ENCODE assay signal across 18 mouse cellular contexts in genomic region chr1:186277981-186278634, GRCm38 (mm10).
A peak's percentile ranks its signal among the peaks of the same experiment; 100 is the strongest.
DNase-seq lines count a peak whose midpoint lies in the region; ATAC-seq lines count a peak whose summit lies in the region.
"Had no signal": no experiment of that assay in that cellular context is flagged by ENCODE, and none has a peak within 500 bp of the region (broad histone marks: within the 10 kb centered on the region; RNA-seq: fewer than 3 reads in every experiment).

No protein-coding gene starts in this region.

- ATAC-seq in lung, embryonic 16.5 days (ENCODE audit: low read depth): no peak
- ATAC-seq in forebrain, embryonic 16.5 days: peak; percentile 79
- ATAC-seq in neural tube, embryonic 14.5 days (ENCODE audit: low read depth): no peak

- intact Hi-C loops in heart, postnatal 36 days (cut with DNase I): no loop called here

- peaks cover 6% of the 10 kb centered on the region; the same call in 1 of the 2 replicates for H3K4me1 ChIP-seq in lung, embryonic 16.5 days (replicated peaks; ENCODE audit: control insufficient read depth, insufficient read depth, low read length)
- H3K4me1 ChIP-seq in forebrain, embryonic 10.5 days: peaks cover 13% of the 10 kb centered on the region
- peaks cover 6% of the 10 kb centered on the region for H3K4me1 ChIP-seq in forebrain, embryonic 16.5 days (replicated peaks; ENCODE audit: control insufficient read depth, insufficient read depth, low read length)
- no peaks in the 10 kb centered on the region for H3K4me1 ChIP-seq in neural tube, embryonic 14.5 days (ENCODE audit: control insufficient read depth, insufficient read depth, low read length)
- H3K4me1 ChIP-seq: embryonic facial prominence, embryonic 13.5 days had no signal

- WGBS in lung, embryonic 16.5 days: 55% methylated on average over 11 of the region's 11 CpGs
- WGBS in forebrain, embryonic 10.5 days: 69% methylated on average over 11 of the region's 11 CpGs
- 6% methylated on average over 11 of the region's 11 CpGs for whole genome bisulfite sequencing in forebrain, embryonic 16.5 days
- 40% methylated on average over 11 of the region's 11 CpGs for WGBS in neural tube, embryonic 14.5 days

- H3K4me3 ChIP-seq in lung, embryonic 16.5 days (ENCODE audit: low read length): no peak overlapping the region
- H3K4me3 ChIP-seq in forebrain, embryonic 10.5 days: no peak overlapping the region
- H3K4me3 ChIP-seq in forebrain, embryonic 16.5 days (replicated peaks; ENCODE audit: low read length): peak overlapping the region; percentile 25
- H3K4me3 ChIP-seq in neural tube, embryonic 14.5 days (ENCODE audit: low read depth, low read length): no peak overlapping the region; the same call in 1 of the 2 replicates
- H3K4me3 ChIP-seq: embryonic facial prominence, embryonic 13.5 days had no signal

- no peaks in the 10 kb centered on the region for H3K36me3 ChIP-seq in lung, embryonic 16.5 days (ENCODE audit: control insufficient read depth, insufficient read depth, low read length)
- H3K36me3 ChIP-seq in forebrain, embryonic 10.5 days (replicated peaks): no peaks in the 10 kb centered on the region
- no peaks in the 10 kb centered on the region for H3K36me3 ChIP-seq in forebrain, embryonic 16.5 days (ENCODE audit: control insufficient read depth, insufficient read depth)
- no peaks in the 10 kb centered on the region for H3K36me3 ChIP-seq in neural tube, embryonic 14.5 days (ENCODE audit: control insufficient read depth, insufficient read depth, low read length)
- H3K36me3 ChIP-seq: embryonic facial prominence, embryonic 13.5 days had no signal

- no peak overlapping the region for H3K27ac ChIP-seq in lung, embryonic 16.5 days (ENCODE audit: low read length)
- no peak overlapping the region for H3K27ac ChIP-seq in forebrain, embryonic 10.5 days
- peak overlapping the region; percentile 29 for H3K27ac ChIP-seq in forebrain, embryonic 16.5 days (ENCODE audit: low read length)
- H3K27ac ChIP-seq in neural tube, embryonic 14.5 days (ENCODE audit: low read depth, low read length): no peak overlapping the region
- H3K27ac ChIP-seq: embryonic facial prominence, embryonic 13.5 days; liver, embryonic 14.5 days; macrophage; stomach, postnatal 0 days had no signal

- H3K4me2 ChIP-seq in lung, embryonic 16.5 days (ENCODE audit: low read depth, low read length): peak overlapping the region; percentile 33; the same call in 1 of the 2 replicates
- H3K4me2 ChIP-seq in forebrain, embryonic 16.5 days (ENCODE audit: low read length): peak overlapping the region; percentile 57
- peak overlapping the region; percentile 24 for H3K4me2 ChIP-seq in neural tube, embryonic 14.5 days (ENCODE audit: low read depth, low read length)
- H3K4me2 ChIP-seq: embryonic facial prominence, embryonic 13.5 days; heart, embryonic 11.5 days had no signal

- H3K27me3 ChIP-seq in lung, embryonic 16.5 days (ENCODE audit: control insufficient read depth, insufficient read depth, low read depth, low read length): no peaks in the 10 kb centered on the region
- H3K27me3 ChIP-seq in forebrain, embryonic 10.5 days (ENCODE audit: poor library complexity, severe bottlenecking): no peaks in the 10 kb centered on the region
- H3K27me3 ChIP-seq in forebrain, embryonic 16.5 days (replicated peaks; ENCODE audit: control insufficient read depth, insufficient read depth, low read length): no peaks in the 10 kb centered on the region
- no peaks in the 10 kb centered on the region for H3K27me3 ChIP-seq in neural tube, embryonic 14.5 days (ENCODE audit: control insufficient read depth, insufficient read depth, low read length)
- H3K27me3 ChIP-seq: embryonic facial prominence, embryonic 13.5 days had no signal

- DNase-seq in lung, postnatal 14 days: no peak
- DNase-seq in forebrain, embryonic 10.5 days (ENCODE audit: extremely low spot score, low spot score): peak; percentile 14
- no peak for DNase-seq in cerebellum, adult 18-20 months
- no peak for DNase-seq in left cerebral cortex, adult 18-20 months (ENCODE audit: low spot score in 2 of 2)
- DNase-seq in heart, postnatal 36 days: no peak
- DNase-seq: adrenal gland, postnatal 36 days; kidney, adult 2 months; kidney, postnatal 36 days; right cerebral cortex, postnatal 14 days; thymus, postnatal 36 days had no signal

- no peak overlapping the region for H3K9ac ChIP-seq in lung, embryonic 16.5 days (ENCODE audit: low read length)
- no peak overlapping the region; the same call in 1 of the 2 replicates for H3K9ac ChIP-seq in forebrain, embryonic 16.5 days (replicated peaks; ENCODE audit: low read depth, low read length)
- H3K9ac ChIP-seq in neural tube, embryonic 14.5 days (replicated peaks; ENCODE audit: low read depth, low read length): no peak overlapping the region
- H3K9ac ChIP-seq: embryonic facial prominence, embryonic 13.5 days; liver, embryonic 14.5 days had no signal

- H3K9me3 ChIP-seq in lung, embryonic 16.5 days (ENCODE audit: control insufficient read depth, low read length): no peaks in the 10 kb centered on the region
- no peaks in the 10 kb centered on the region for H3K9me3 ChIP-seq in forebrain, embryonic 10.5 days
- no peaks in the 10 kb centered on the region for H3K9me3 ChIP-seq in forebrain, embryonic 16.5 days (ENCODE audit: control insufficient read depth, low read length)
- H3K9me3 ChIP-seq in neural tube, embryonic 14.5 days (ENCODE audit: control insufficient read depth, low read length): no peaks in the 10 kb centered on the region
- H3K9me3 ChIP-seq: embryonic facial prominence, embryonic 13.5 days had no signal
